In the genomic region with DNA sequence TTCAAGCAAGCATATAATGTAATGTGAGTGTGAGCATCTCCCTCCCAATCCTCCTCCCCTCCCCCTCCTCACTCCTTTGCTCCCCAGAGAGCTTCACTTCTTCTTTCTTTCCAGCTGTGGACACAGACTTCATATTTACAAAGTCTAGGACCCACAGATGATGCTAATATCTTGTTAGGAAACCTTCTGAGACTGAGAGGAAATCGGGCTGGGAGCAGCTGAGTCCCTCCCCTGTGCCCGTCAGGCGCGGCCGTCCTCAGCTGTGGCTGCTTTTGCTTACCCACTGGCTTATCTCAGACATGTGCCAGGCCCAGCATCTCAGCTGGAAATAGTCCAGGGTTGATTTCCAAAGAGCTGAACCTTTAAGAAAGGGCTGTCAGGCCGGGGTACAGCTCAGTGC, we compare ENCODE assay signal across 12 mouse cellular contexts. TPM values are rescaled to one million over a fixed set of nuclear protein-coding genes. Genes with fewer than 3 reads are reported as not detected.
A peak's percentile ranks its signal among the peaks of the same experiment; 100 is the strongest.
DNase-seq lines count a peak whose midpoint lies in the region; ATAC-seq and TF ChIP-seq lines count a peak whose summit lies in the region.
"Had no signal": no experiment of that assay in that cellular context is flagged by ENCODE, and none has a peak within 500 bp of the region (broad histone marks: within the 10 kb centered on the region; RNA-seq: fewer than 3 reads in every experiment).

No protein-coding gene starts in this region.

- peaks cover 11% of the 10 kb centered on the region for H3K4me1 ChIP-seq in embryonic facial prominence, embryonic 12.5 days
- H3K4me1 ChIP-seq in embryonic facial prominence, embryonic 10.5 days = peaks cover 10% of the 10 kb centered on the region
- H3K4me1 ChIP-seq in neural tube, embryonic 14.5 days (ENCODE audit: control insufficient read depth, insufficient read depth, low read length) = no peaks in the 10 kb centered on the region
- H3K4me1 ChIP-seq in neural tube, embryonic 15.5 days = no peaks in the 10 kb centered on the region
- H3K4me1 ChIP-seq in forebrain, embryonic 16.5 days (replicated peaks; ENCODE audit: control insufficient read depth, insufficient read depth, low read length) = no peaks in the 10 kb centered on the region
- H3K4me1 ChIP-seq in midbrain, postnatal 0 days (ENCODE audit: insufficient read depth, low read length) = no peaks in the 10 kb centered on the region
- H3K4me1 ChIP-seq: neural tube, embryonic 12.5 days had no signal

- no peaks in the 10 kb centered on the region for H3K36me3 ChIP-seq in embryonic facial prominence, embryonic 12.5 days
- H3K36me3 ChIP-seq in embryonic facial prominence, embryonic 10.5 days (replicated peaks) = no peaks in the 10 kb centered on the region
- no peaks in the 10 kb centered on the region for H3K36me3 ChIP-seq in neural tube, embryonic 14.5 days (ENCODE audit: control insufficient read depth, insufficient read depth, low read length)
- no peaks in the 10 kb centered on the region for H3K36me3 ChIP-seq in neural tube, embryonic 15.5 days
- no peaks in the 10 kb centered on the region for H3K36me3 ChIP-seq in forebrain, embryonic 16.5 days (ENCODE audit: control insufficient read depth, insufficient read depth)
- H3K36me3 ChIP-seq in midbrain, postnatal 0 days (ENCODE audit: insufficient read depth, low read length) = no peaks in the 10 kb centered on the region
- H3K36me3 ChIP-seq: neural tube, embryonic 12.5 days had no signal

- no peak for DNase-seq in embryonic facial prominence, embryonic 10.5 days (ENCODE audit: low spot score)
- peak; percentile 66 for DNase-seq in midbrain, postnatal 0 days (ENCODE audit: low spot score)
- DNase-seq in kidney, postnatal 25 days = no peak
- DNase-seq in kidney, adult 8-10 months = no peak
- DNase-seq: cerebellum, adult 11 months had no signal

- no peak overlapping the region for H3K4me3 ChIP-seq in embryonic facial prominence, embryonic 12.5 days
- H3K4me3 ChIP-seq in embryonic facial prominence, embryonic 10.5 days = no peak overlapping the region
- H3K4me3 ChIP-seq in neural tube, embryonic 14.5 days (ENCODE audit: low read depth, low read length) = no peak overlapping the region
- no peak overlapping the region for H3K4me3 ChIP-seq in neural tube, embryonic 15.5 days (replicated peaks)
- no peak overlapping the region for H3K4me3 ChIP-seq in forebrain, embryonic 16.5 days (replicated peaks; ENCODE audit: low read length)
- no peak overlapping the region for H3K4me3 ChIP-seq in midbrain, postnatal 0 days (ENCODE audit: low read depth, low read length)
- H3K4me3 ChIP-seq: neural tube, embryonic 12.5 days had no signal

- ATAC-seq in embryonic facial prominence, embryonic 12.5 days (ENCODE audit: insufficient number of reproducible peaks, insufficient read depth, low FRiP score, low TSS enrichment) = no peak
- 0 out of 2 replicates have a peak, but pooled peaks have one; percentile 17 for ATAC-seq in neural tube, embryonic 14.5 days (ENCODE audit: low read depth)
- no peak for ATAC-seq in neural tube, embryonic 15.5 days (ENCODE audit: low FRiP score)
- ATAC-seq in forebrain, embryonic 16.5 days = 0 out of 2 replicates have a peak, but pooled peaks have one; percentile 26
- ATAC-seq in midbrain, postnatal 0 days (ENCODE audit: low FRiP score) = no peak

- H3K4me2 ChIP-seq in embryonic facial prominence, embryonic 12.5 days (replicated peaks) = no peak overlapping the region
- H3K4me2 ChIP-seq in neural tube, embryonic 14.5 days (ENCODE audit: low read depth, low read length) = no peak overlapping the region
- H3K4me2 ChIP-seq in neural tube, embryonic 15.5 days = no peak overlapping the region
- no peak overlapping the region for H3K4me2 ChIP-seq in forebrain, embryonic 16.5 days (ENCODE audit: low read length)
- no peak overlapping the region for H3K4me2 ChIP-seq in midbrain, postnatal 0 days (ENCODE audit: low read depth, low read length, poor library complexity, severe bottlenecking)
- H3K4me2 ChIP-seq: liver, embryonic 11.5 days; neural tube, embryonic 12.5 days had no signal

- WGBS in embryonic facial prominence, embryonic 12.5 days = 58% methylated on average over 6 of the region's 6 CpGs
- 69% methylated on average over 6 of the region's 6 CpGs for whole genome bisulfite sequencing in embryonic facial prominence, embryonic 10.5 days
- WGBS in neural tube, embryonic 14.5 days = 46% methylated on average over 6 of the region's 6 CpGs
- 45% methylated on average over 6 of the region's 6 CpGs for WGBS in neural tube, embryonic 15.5 days
- 43% methylated on average over 6 of the region's 6 CpGs for WGBS in forebrain, embryonic 16.5 days
- WGBS in midbrain, postnatal 0 days = 46% methylated on average over 6 of the region's 6 CpGs

- H3K9ac ChIP-seq in embryonic facial prominence, embryonic 12.5 days = no peak overlapping the region
- H3K9ac ChIP-seq in neural tube, embryonic 14.5 days (replicated peaks; ENCODE audit: low read depth, low read length) = no peak overlapping the region
- H3K9ac ChIP-seq in neural tube, embryonic 15.5 days (replicated peaks) = no peak overlapping the region
- no peak overlapping the region for H3K9ac ChIP-seq in forebrain, embryonic 16.5 days (replicated peaks; ENCODE audit: low read depth, low read length)
- H3K9ac ChIP-seq in midbrain, postnatal 0 days (replicated peaks; ENCODE audit: low read length, poor library complexity, severe bottlenecking) = no peak overlapping the region
- H3K9ac ChIP-seq: neural tube, embryonic 12.5 days had no signal

- no peaks in the 10 kb centered on the region for H3K27me3 ChIP-seq in embryonic facial prominence, embryonic 12.5 days
- H3K27me3 ChIP-seq in embryonic facial prominence, embryonic 10.5 days (replicated peaks; ENCODE audit: low read depth, poor library complexity, severe bottlenecking) = peaks cover 8% of the 10 kb centered on the region; the same call in 1 of the 2 replicates
- no peaks in the 10 kb centered on the region for H3K27me3 ChIP-seq in neural tube, embryonic 14.5 days (ENCODE audit: control insufficient read depth, insufficient read depth, low read length)
- no peaks in the 10 kb centered on the region for H3K27me3 ChIP-seq in neural tube, embryonic 15.5 days (replicated peaks)
- no peaks in the 10 kb centered on the region for H3K27me3 ChIP-seq in forebrain, embryonic 16.5 days (replicated peaks; ENCODE audit: control insufficient read depth, insufficient read depth, low read length)
- no peaks in the 10 kb centered on the region for H3K27me3 ChIP-seq in midbrain, postnatal 0 days (ENCODE audit: insufficient read depth, low read length)
- H3K27me3 ChIP-seq: neural tube, embryonic 12.5 days had no signal

- H3K27ac ChIP-seq in embryonic facial prominence, embryonic 12.5 days = 0 out of 2 replicates have a peak overlapping the region, but pooled peaks have one; percentile 31
- H3K27ac ChIP-seq in embryonic facial prominence, embryonic 10.5 days (replicated peaks) = no peak overlapping the region; the same call in 1 of the 2 replicates
- no peak overlapping the region for H3K27ac ChIP-seq in neural tube, embryonic 14.5 days (ENCODE audit: low read depth, low read length)
- no peak overlapping the region for H3K27ac ChIP-seq in neural tube, embryonic 15.5 days (replicated peaks)
- no peak overlapping the region for H3K27ac ChIP-seq in forebrain, embryonic 16.5 days (ENCODE audit: low read length)
- no peak overlapping the region for H3K27ac ChIP-seq in midbrain, postnatal 0 days (ENCODE audit: low read depth, low read length)
- H3K27ac ChIP-seq: kidney, postnatal 0 days; neural tube, embryonic 12.5 days had no signal

- TF ChIP-seq CTCF in midbrain, postnatal 0 days (IDR thresholded peaks at IDR 0.05) = no peak

- no peaks in the 10 kb centered on the region for H3K9me3 ChIP-seq in embryonic facial prominence, embryonic 12.5 days
- no peaks in the 10 kb centered on the region for H3K9me3 ChIP-seq in embryonic facial prominence, embryonic 10.5 days
- no peaks in the 10 kb centered on the region for H3K9me3 ChIP-seq in neural tube, embryonic 14.5 days (ENCODE audit: control insufficient read depth, low read length)
- H3K9me3 ChIP-seq in neural tube, embryonic 15.5 days (replicated peaks) = no peaks in the 10 kb centered on the region
- no peaks in the 10 kb centered on the region for H3K9me3 ChIP-seq in forebrain, embryonic 16.5 days (ENCODE audit: control insufficient read depth, low read length)
- H3K9me3 ChIP-seq in midbrain, postnatal 0 days (ENCODE audit: low read length) = no peaks in the 10 kb centered on the region
- H3K9me3 ChIP-seq: neural tube, embryonic 12.5 days had no signal

RNA-seq across cellular contexts. Expression of a gene that starts 1.7 kb away (rescaled TPM):
- polyA plus RNA-seq in embryonic facial prominence, embryonic 12.5 days (2016; fragmentation: Nextera tagmentation; extraction: Ambion mirVana) = not detected in 2 replicates
- not detected in 2 replicates for polyA plus RNA-seq in embryonic facial prominence, embryonic 10.5 days (2016; fragmentation: Nextera tagmentation; extraction: Ambion mirVana)
- polyA plus RNA-seq in neural tube, embryonic 14.5 days (2014; fragmentation: Nextera tagmentation; extraction: Ambion mirVana) = not detected in 2 replicates
- not detected in 2 replicates for polyA plus RNA-seq in neural tube, embryonic 15.5 days (2015; fragmentation: Nextera tagmentation; extraction: Ambion mirVana)
- polyA plus RNA-seq in forebrain, embryonic 16.5 days (2015; fragmentation: Nextera tagmentation; extraction: Ambion mirVana) = not detected in 2 replicates
- not detected in 2 replicates for total RNA-seq in midbrain, postnatal 0 days (2014; rRNA removed)
- polyA plus RNA-seq in midbrain, postnatal 0 days (2015; fragmentation: Nextera tagmentation; extraction: Ambion mirVana) = not detected in 2 replicates
- polyA plus RNA-seq: kidney, postnatal 0 days; liver, embryonic 11.5 days; neural tube, embryonic 12.5 days had no signal

RNA-seq across cellular contexts. Expression of a gene that starts 14.8 kb away (rescaled TPM):
- polyA plus RNA-seq in embryonic facial prominence, embryonic 12.5 days (2016; fragmentation: Nextera tagmentation; extraction: Ambion mirVana) = 0.17 and 0.32 TPM in 2 replicates
- 0.33 and 0.51 TPM in 2 replicates for polyA plus RNA-seq in embryonic facial prominence, embryonic 10.5 days (2016; fragmentation: Nextera tagmentation; extraction: Ambion mirVana)
- polyA plus RNA-seq in neural tube, embryonic 14.5 days (2014; fragmentation: Nextera tagmentation; extraction: Ambion mirVana) = 0.07 and 2.6 TPM in 2 replicates
- polyA plus RNA-seq in neural tube, embryonic 15.5 days (2015; fragmentation: Nextera tagmentation; extraction: Ambion mirVana) = 2.0 and 2.1 TPM in 2 replicates
- polyA plus RNA-seq in forebrain, embryonic 16.5 days (2015; fragmentation: Nextera tagmentation; extraction: Ambion mirVana) = 0.15 TPM in 1 of 2 replicates, not detected in the other
- 0.11 TPM in 1 of 2 replicates, not detected in the other for total RNA-seq in midbrain, postnatal 0 days (2014; rRNA removed)
- 0.12 and 0.39 TPM in 2 replicates for polyA plus RNA-seq in midbrain, postnatal 0 days (2015; fragmentation: Nextera tagmentation; extraction: Ambion mirVana)
- polyA plus RNA-seq: kidney, postnatal 0 days; liver, embryonic 11.5 days had no signal

RNA-seq across cellular contexts. Expression of a gene that starts 48.4 kb away (rescaled TPM):
- polyA plus RNA-seq in embryonic facial prominence, embryonic 12.5 days (2016; fragmentation: Nextera tagmentation; extraction: Ambion mirVana) = 33.1 and 40.5 TPM in 2 replicates
- polyA plus RNA-seq in embryonic facial prominence, embryonic 10.5 days (2016; fragmentation: Nextera tagmentation; extraction: Ambion mirVana) = 26.8 and 28.1 TPM in 2 replicates
- 4.2 and 14.1 TPM in 2 replicates for polyA plus RNA-seq in neural tube, embryonic 14.5 days (2014; fragmentation: Nextera tagmentation; extraction: Ambion mirVana)
- 8.8 and 9.8 TPM in 2 replicates for polyA plus RNA-seq in neural tube, embryonic 15.5 days (2015; fragmentation: Nextera tagmentation; extraction: Ambion mirVana)
- 19.4 and 19.8 TPM in 2 replicates for polyA plus RNA-seq in forebrain, embryonic 16.5 days (2015; fragmentation: Nextera tagmentation; extraction: Ambion mirVana)
- total RNA-seq in midbrain, postnatal 0 days (2014; rRNA removed) = 14.9 and 17.3 TPM in 2 replicates
- polyA plus RNA-seq in midbrain, postnatal 0 days (2015; fragmentation: Nextera tagmentation; extraction: Ambion mirVana) = 2.8 and 4.4 TPM in 2 replicates

Comparison
In these comparisons a context has a peak if more than half of its experiments do, and no peak if none do; other contexts are left out.
1. ATAC-seq: peak in neural tube, embryonic 14.5 days (single experiment) and forebrain, embryonic 16.5 days (single experiment); none in embryonic facial prominence, embryonic 12.5 days (single experiment), neural tube, embryonic 15.5 days (single experiment) and midbrain, postnatal 0 days (single experiment).